Mouse (Mus musculus) cerebellum, adult 2 months (tissue): ENCODE results near the gene Wnt11. TPM values are rescaled to one million over a fixed set of nuclear protein-coding genes. Genes with fewer than 3 reads are reported as not detected.

ENCODE experiments used
- DNase-seq, 2 experiments: peaks; one replicate each; pipeline ENCODE4 v3.0.0; 2021
- H3K27ac ChIP-seq: fragments of 200-500 bp; 2 replicates; pipeline ENCODE4 v1.5.1; 2012; ENCODE audit warnings: low read length, control low read depth, inconsistent platforms; ENCODE audit not compliant: insufficient read depth
- H3K27me3 ChIP-seq: fragments of 200-500 bp; 2 replicates; pipeline ENCODE4 v1.6.1; 2012; ENCODE audit warnings: inconsistent platforms, mild to moderate bottlenecking, low read length, moderate library complexity; ENCODE audit not compliant: control insufficient read depth, insufficient read depth
- H3K4me1 ChIP-seq: fragments of 200-500 bp; 2 replicates; pipeline ENCODE4 v1.6.1; 2011; ENCODE audit warnings: low read length; ENCODE audit not compliant: control insufficient read depth, insufficient read depth
- H3K4me3 ChIP-seq: fragments of 200-500 bp; replicated peaks from 2 replicates; pipeline ENCODE3; 2011; ENCODE audit warnings: mild to moderate bottlenecking, low read depth, low read length, control low read depth; ENCODE audit not compliant: insufficient read depth
- CTCF ChIP-seq: fragments of 200-500 bp; IDR thresholded peaks from 2 replicates; pipeline ENCODE4 v1.5.1; 2011; ENCODE audit warnings: low read depth, mild to moderate bottlenecking, control low read depth, low read length, moderate library complexity, borderline replicate concordance; ENCODE audit not compliant: insufficient read depth
- POLR2A ChIP-seq: fragments of 200-500 bp; IDR thresholded peaks from 2 replicates; pipeline ENCODE4 v1.6.1; 2011; ENCODE audit warnings: low read length, control low read depth, borderline replicate concordance; ENCODE audit not compliant: insufficient read depth
- WGBS: fragments of 180-500 bp; shearing (Covaris S2); methylation state at CpG from one replicate; pipeline ENCODE4 v1.1.7; 2018; 5-methylcytosine and 5-hydroxymethylcytosine counted together
- polyA plus RNA-seq: library from polyadenylated mRNA; depleted of rRNA; stranded (reverse); fragments of >200 nt; gene quantifications from 2 replicates; pipeline ENCODE4 v1.2.3, GENCODE M21; 2012

The Wnt11 gene
- polyA plus RNA-seq, 1 experiment = 1.5 TPM

GRCm38 (mm10) chr7:98887811-98888261 is 52.9 kb downstream of the Wnt11 start:
- H3K27me3 ChIP-seq = no peaks in the 10 kb centered on the region
- 12% methylated on average over 22 of the region's 22 CpGs for WGBS
- H3K4me3 ChIP-seq = peak overlapping the region; percentile 7
- peaks cover 11% of the 10 kb centered on the region for H3K4me1 ChIP-seq
- peak; percentile 49; the same call in 1 of the 2 replicates for TF ChIP-seq CTCF
- TF ChIP-seq POLR2A = no peak
- peak; percentile 77 to 84 for DNase-seq
- H3K27ac ChIP-seq = 0 out of 2 replicates have a peak overlapping the region, but pooled peaks have one; percentile 18

DNA sequence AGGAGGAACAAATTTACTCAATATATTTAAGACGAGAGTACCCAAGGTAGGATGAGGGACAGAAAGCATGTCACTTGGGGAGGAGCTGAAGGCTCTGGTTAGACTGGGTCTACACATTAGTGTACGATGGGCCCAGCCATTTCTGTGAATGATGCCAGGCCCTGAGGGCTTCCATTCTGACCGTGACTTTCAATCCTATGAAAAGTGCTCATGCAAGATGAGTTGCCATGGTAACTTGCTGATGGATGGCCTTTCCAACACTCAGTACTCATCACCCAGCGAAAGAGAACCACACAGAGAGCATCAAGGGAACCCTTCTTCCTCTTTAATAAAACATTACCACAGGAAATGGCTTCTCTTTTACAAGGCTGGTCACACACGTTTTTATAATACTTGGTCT is 53.9 kb downstream of the Wnt11 start:
- no peak for DNase-seq
- Histone ChIP-seq H3K4me1 (peaks cover 11% of the 10 kb centered on the region), H3K27ac (no peak overlapping the region), H3K4me3 (no peak overlapping the region), H3K27me3 (no peaks in the 10 kb centered on the region)
- TF ChIP-seq POLR2A (no peak), CTCF (no peak)
- WGBS = 80% methylated on average over 5 of the region's 5 CpGs

DNA sequence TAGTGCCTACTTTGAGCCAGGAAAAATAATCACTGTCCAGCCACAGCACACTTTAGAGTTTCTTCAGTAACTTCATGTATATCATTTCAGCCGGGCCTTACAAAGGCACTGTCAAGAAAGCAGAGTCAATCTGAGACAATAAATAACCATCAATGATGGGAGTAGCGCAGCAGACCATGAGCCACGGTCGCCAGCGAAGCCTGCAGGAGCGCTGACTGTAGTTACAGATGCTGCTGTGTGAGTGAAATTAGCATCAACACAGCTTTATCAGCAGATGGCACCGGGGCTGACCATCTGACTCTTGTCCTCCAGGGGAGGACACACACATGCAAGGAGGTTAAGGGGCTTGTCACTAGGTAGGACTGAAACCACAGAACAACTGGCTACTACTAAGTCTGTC is 54.3 kb downstream of the Wnt11 start:
- WGBS = 76% methylated on average over 7 of the region's 7 CpGs
- Histone ChIP-seq H3K4me1 (peaks cover 11% of the 10 kb centered on the region), H3K27me3 (no peaks in the 10 kb centered on the region), H3K4me3 (no peak overlapping the region), H3K27ac (no peak overlapping the region)
- no peak for TF ChIP-seq CTCF
- no peak for TF ChIP-seq POLR2A
- no peak for DNase-seq

DNA sequence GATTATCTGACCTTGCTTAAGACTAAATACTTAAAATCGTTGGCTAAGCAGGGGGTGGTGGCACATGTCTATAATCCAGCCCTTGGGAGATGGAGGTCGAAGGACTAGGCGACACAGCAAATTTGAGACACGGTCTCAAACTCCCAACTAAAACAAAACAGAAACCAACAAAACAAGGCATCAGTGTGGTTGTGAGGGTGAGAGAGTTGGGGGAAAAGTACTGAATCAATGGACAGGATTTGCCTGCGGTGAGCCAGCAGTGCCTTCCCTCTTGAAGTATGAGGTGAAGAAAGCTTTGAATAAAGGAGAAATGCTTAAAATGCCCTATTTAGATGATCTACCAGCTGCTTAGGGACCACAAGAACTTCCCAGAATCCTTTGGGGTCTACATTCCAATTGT is 58.2 kb downstream of the Wnt11 start:
- Histone ChIP-seq H3K4me3 (no peak overlapping the region), H3K4me1 (peaks cover 9% of the 10 kb centered on the region), H3K27me3 (no peaks in the 10 kb centered on the region), H3K27ac (no peak overlapping the region)
- 91% methylated on average over 5 of the region's 5 CpGs for WGBS
- no peak for DNase-seq
- TF ChIP-seq CTCF = no peak
- TF ChIP-seq POLR2A = no peak

GRCm38 (mm10) chr7:98894305-98894704 is 59.4 kb downstream of the Wnt11 start:
- Histone ChIP-seq H3K4me1 (peaks cover 6% of the 10 kb centered on the region), H3K27me3 (no peaks in the 10 kb centered on the region), H3K4me3 (no peak overlapping the region), H3K27ac (no peak overlapping the region)
- no peak for DNase-seq
- WGBS = 95% methylated on average over 5 of the region's 5 CpGs
- TF ChIP-seq CTCF (no peak), POLR2A (no peak)

DNA sequence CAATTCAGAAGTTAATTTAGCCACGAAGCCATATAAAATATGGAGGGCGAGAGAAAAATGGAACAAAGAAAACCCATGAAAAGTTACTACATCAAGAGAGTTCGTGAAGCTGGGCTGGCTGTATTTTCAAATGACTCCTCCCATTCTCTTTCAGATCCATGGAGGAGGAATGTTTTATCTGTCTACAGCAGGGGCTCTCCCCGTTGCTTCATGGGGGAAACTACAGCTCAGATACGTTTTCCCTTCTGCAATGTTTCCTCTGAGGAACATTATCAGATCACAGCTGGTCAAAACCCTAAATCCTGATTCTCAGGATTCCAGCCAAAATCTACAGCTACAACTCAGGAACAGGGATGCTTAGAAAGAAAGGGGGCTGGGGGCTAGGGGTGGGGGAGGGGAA is 59.9 kb downstream of the Wnt11 start:
- 80% methylated on average over 5 of the region's 5 CpGs for WGBS

DNA sequence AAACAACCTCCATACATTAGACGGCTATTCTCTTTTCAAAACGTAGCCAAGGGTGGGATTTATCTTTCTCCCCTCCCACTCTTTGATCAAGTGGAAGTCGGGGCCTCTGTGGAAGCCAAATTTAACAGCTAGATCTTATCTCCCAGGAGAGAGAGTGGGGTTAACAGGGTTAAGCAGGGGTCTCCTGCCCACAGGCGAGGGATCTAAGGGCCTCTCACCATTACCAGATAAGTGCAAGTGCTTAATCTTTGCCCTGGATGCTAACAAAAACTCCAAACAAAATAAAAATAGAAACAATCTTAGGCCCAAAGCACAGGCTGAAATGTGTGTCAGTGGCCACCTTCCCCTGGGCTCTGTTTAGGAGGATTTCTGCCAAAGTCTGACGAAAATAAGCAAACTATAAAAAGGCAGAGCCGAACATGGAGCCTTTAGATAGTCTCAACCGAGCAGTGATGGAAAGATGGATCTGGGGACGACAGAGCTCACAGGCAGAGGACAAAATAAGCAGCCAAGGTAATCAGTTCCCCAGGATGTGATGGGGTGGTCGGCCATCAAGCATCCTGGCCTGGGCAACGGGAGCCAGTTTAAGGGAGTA is 60.7 kb downstream of the Wnt11 start:
- H3K4me1 ChIP-seq = peaks cover 6% of the 10 kb centered on the region
- 33% methylated on average over 10 of the region's 10 CpGs for WGBS

More for the DNA sequence above, 59.9 kb downstream of the Wnt11 start:
- Histone ChIP-seq H3K27me3 (no peaks in the 10 kb centered on the region), H3K27ac (no peak overlapping the region), H3K4me1 (peaks cover 6% of the 10 kb centered on the region), H3K4me3 (no peak overlapping the region)
- TF ChIP-seq POLR2A = no peak
- no peak for TF ChIP-seq CTCF
- no peak for DNase-seq

DNA sequence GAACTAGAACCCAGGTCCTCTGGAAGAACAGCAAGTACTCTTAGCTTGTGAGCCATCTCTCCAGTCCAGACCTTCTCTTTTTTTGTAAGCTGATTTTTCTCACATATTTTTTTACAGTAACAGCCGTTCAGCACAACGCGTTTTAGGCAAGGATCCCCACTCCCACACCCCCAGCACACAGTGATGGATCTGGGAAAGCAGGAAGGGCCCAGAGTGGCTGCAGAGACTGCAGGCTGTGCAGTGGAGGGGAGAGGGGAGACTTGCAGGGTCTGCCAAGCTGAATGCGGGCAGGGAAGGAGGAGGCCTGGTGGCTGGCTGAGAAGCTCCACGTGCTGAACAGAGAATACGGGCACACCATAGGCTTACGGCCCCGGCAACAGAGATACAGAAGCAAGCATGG is 62.4 kb downstream of the Wnt11 start:
- no peak overlapping the region for H3K4me3 ChIP-seq
- H3K27me3 ChIP-seq = no peaks in the 10 kb centered on the region
- TF ChIP-seq POLR2A (no peak), CTCF (no peak)
- WGBS = 92% methylated on average over 8 of the region's 8 CpGs
- no peak for DNase-seq
- H3K4me1 ChIP-seq = peaks cover 6% of the 10 kb centered on the region
- H3K27ac ChIP-seq = no peak overlapping the region

More for the DNA sequence above, 60.7 kb downstream of the Wnt11 start:
- no peak for TF ChIP-seq CTCF
- TF ChIP-seq POLR2A = no peak
- Histone ChIP-seq H3K4me3 (no peak overlapping the region), H3K27ac (no peak overlapping the region), H3K27me3 (no peaks in the 10 kb centered on the region)
- peak in 1 of 2 experiments; percentile 47 for DNase-seq
